Mouse (Mus musculus) gastrocnemius, postnatal 36 days (tissue): ENCODE results near the gene Proz. TPM values are rescaled to one million over a fixed set of nuclear protein-coding genes. Genes with fewer than 3 reads are reported as not detected.
"Not testable (repeated sequence)": the region's sequence is repeated elsewhere in the genome, so short reads cannot be mapped to it uniquely, and the experiment has no call there.

Experiments
- DNase-seq, 2 experiments: peaks; one replicate each; pipeline ENCODE4 v3.0.0; 2022
- intact Hi-C: fragments of 180-260 bp; cut with DNase I; formaldehyde crosslinking; loops from one replicate; pipeline ENCODE4 v1.15.1; 2025
- long read RNA-seq, 2 experiments: library from polyadenylated mRNA; stranded (forward); transcript quantifications; one replicate each; pipeline ENCODE4 v2.0.0; 2021
- total RNA-seq, 2 experiments: library from RNA; stranded (reverse); gene quantifications; 2 replicates each; pipeline ENCODE4 v1.2.3; 2021

The Proz gene
- not detected for total RNA-seq
- long read RNA-seq, experiment 1: 0 reads
- long read RNA-seq, experiment 2: 0 reads

DNA sequence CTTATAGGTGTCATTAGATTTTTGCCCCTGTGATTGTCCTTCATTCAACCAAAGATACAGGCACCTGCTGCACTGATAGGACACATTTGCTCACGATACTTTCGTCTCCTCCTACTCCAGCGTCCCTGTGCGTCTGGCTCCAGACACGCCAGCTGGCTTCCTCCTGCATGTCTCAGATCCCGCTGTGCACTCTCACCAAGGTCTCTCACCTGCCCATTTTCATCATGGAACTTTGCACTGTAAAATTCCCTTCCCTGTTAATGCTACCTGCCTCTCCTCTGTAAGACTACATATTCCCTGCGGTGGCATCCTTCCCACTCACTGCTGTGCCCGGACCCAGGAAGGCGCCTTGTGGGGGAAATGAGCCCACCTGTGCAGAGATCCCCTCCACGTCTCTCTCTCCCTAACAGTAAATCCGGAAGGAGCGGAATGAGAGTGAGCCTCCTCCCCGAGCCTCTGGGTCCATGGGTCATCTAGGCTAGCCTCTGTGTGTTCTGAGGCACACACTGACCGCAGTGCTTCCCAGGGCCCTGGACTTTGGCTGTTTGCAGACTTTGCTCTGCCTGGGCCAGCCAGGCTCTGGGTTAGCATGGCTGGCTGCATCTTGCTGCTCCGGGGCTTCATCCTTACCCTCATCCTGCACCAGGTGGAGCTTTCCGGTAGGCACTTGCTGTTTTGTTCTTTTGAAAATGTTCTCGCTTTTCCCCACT, at the start of gene Proz:
Gene Proz (plus strand): TSS at position 474 of the 710 bp plus-strand sequence.
- no peak for DNase-seq
- intact Hi-C loops: no loop called here

DNA sequence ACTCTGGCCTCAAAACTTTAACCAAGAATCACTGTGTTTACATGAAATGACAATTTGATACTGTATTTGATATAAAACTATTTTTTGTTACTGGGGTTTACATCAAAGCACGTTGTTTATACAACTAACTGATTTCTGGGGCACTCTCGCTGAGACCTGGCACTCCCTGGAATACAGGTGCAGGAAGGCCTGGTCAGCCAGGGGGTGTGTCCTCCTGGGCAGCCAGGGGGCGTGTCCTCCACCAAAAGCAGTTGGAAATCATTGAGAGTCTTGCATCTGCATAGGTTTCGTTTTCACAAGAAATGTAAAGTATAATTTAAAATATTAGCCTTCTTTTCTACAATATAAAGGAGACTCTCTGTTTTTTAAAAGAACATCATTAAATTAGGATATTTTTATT, 41.2 kb upstream of the Proz start:
- intact Hi-C loops: no loop called here
- no peak for DNase-seq

DNA sequence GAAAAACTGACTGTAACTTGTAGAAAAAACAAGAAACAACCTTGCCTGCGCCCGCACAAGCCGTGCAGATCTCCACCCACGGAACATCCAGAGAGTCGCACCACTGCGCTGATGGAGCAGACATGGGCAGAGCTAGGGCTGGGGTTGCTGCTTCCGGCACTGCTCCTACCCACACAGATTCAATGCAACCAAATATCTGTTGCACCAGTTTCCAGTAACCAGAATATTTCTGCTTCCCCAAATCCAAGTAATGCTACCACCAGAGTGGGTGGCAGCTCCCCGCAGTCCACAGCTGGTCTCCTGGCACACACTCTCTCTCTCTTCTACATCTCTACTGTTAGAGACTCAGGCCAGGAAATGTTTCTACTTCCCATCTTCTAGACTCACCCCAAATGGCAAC, 38.9 kb upstream of the Proz start:
- no peak for DNase-seq
- intact Hi-C loops: no loop called here

DNA sequence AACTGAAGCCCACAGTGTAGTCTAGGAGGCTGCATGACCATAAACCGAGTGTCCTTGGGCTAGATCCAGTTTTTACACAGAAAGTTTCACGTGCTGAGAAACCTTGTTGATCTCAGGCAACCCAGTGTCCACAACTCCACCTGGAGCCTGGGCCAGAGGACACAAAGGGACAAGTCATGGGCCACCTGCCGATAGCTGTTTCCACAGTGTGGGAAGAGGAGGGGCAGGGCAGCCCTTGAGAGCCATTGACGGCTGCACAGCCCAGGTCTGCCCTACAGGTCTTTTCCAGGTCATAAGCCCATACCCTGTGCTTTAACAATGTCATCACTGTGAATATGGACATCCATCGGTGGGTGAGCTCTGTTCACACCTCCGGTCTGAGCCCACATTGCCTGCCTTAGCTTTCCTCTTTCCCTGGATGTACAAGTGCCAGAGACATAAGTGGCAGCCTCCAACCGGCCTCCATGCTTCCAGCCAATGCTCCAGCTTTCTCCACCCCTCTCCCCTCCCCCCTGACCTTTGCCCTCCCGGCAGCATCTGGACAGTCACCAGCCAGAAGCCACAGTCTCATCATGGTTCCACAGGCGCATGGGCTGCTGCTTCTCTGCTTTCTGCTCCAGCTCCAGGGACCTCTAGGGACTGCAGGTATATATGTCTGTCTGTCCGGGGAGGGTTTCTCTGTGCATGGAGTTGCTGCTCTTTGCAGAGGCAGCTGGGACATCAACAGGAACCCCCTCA, 35.1 kb upstream of the Proz start, which contains the start of gene F7:
Gene F7 (plus strand): TSS at position 548 of the 738 bp plus-strand sequence.
- no peak for DNase-seq
- intact Hi-C loops: no loop called here

DNA sequence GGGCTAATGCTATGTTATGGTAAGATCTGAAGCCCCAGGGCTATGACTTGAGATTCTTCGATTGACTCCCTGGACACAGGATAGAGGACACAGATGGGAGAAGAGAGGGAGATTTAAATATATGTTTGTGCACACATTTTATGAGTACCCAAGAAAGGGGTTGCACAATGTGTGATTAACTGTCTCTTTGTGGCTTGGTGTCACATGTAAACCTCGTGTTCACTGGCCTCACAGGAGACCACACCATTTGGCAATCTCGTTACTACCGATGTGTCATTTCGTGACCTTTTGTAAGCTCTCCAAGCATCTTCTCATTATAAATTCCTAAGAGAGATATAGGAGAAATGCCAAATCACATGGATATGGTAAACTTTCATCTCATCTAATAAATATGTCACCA, 33.1 kb upstream of the Proz start:
- intact Hi-C loops: no loop called here
- no peak for DNase-seq

DNA sequence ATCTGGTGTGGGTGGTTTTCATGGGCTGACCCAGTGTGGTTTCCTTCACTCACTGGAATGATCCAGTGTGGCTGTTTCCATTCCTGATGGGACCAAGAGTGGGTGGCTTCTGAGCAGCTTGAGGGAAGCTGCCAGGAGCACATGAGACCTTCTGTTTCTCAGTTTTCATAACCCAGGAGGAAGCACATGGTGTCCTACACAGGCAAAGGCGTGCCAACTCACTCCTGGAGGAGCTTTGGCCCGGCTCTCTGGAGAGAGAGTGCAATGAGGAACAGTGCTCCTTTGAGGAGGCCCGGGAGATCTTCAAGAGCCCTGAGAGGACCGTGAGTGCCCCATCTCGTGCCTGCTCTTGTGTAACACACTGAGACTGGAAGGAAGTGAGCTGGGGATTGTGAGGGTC, 32.2 kb upstream of the Proz start:
- intact Hi-C loops: no loop called here
- DNase-seq: no peak

DNA sequence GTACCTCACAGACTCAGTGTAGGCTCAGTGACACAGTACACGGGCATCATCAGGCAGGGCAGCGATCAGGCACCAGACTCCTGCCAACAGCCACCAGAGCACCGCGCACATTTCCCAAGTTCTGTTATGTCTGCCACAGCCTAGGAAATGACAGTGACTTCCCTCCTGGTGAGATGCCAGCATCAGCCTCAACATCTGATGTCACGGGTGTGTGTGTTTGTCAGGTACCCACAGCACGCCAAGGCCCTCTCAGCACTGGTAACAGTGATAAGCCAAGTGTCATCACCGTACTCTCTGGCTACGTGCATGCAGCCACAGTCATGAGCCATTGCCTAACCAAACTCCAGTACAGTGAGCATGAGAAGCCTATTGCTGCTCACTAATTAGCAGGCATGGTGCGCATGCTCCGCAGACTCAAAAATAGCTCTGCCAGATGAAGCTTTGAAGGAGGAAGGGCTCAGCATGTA, 24.3 kb upstream of the Proz start:
- intact Hi-C loops: no loop called here
- no peak for DNase-seq

DNA sequence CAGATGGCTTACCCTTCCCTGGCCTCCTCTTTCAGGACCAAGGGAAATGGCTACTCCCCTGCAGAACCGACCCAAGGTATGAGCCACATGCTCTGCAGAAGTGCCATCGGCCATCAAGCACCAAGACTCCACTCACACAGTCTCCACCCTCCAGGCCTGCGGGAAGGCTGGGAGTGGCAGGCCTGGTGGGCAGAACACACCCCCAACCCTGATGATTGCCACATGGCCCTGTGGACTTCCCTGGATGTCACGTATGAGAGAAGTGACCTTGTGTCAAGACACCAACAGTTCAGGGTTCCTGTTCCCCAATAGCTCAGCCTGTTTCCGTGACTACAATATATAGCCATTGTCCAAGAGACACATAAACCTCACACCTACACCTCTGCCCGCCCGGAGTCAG, 23.7 kb upstream of the Proz start, which contains the start of gene F10:
Gene F10 (plus strand): TSS at position 294 of the 400 bp plus-strand sequence.
- DNase-seq: no peak
- intact Hi-C loops: no loop called here

DNA sequence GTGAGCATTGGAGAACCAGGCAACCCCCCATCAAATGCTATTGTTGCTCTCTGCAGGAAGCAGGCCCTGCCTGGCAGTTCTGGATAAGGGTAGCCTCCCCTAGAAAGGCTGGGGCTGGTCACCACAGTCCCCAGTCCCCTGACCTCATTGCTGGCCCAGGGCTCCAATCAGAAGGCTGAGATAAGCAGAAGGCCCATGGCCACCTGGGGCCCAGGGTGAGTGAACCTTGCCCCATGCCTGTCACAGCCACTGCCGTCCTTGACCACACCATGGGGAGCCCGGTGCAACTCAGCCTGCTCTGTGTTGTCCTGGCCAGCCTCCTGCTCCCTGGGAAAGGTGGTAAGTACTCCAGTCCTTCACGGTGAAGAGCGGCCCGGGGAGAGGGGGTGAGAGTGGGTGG, 23.1 kb upstream of the Proz start:
- intact Hi-C loops: no loop called here

DNA sequence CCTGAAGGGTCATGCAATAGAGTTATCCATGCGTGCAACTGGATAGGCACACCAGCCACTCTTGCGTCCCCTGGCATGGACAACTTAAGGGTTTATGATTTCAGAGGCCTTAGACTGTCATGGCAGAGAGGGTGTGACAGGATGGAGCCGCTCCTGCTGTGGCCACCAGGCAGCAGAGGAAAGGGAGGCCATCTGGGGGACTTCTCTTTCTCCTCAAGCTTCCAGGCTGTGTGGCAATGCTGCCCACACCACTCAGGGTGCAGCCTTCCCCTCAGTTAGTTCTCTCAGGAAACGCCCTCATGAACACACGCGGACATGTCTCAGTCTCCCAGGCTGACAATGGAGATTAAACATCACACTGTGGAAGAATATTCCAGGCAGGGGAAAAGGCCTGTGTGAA, 21.7 kb upstream of the Proz start:
- no peak for DNase-seq
- intact Hi-C loops: no loop called here

More for the DNA sequence above, 23.1 kb upstream of the Proz start:
- DNase-seq: no peak

DNA sequence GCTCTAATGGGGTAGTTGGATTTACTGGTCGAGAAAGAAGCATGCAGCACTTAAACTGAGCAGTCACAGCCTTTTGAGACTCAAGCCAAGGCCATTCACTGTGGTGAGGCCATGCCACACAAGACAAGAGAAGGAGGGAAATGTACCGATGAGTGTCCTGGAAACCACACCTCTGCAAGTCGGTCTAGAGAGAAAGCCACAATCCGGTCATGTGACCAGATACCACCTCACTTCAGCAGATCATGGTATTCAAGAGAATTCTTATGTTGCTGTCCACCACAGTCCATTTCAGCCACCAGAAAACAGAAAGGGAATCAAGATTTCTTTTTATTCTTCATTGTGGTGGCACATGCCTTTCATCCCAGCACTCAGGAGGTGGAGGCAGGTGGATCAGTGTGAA, 19.3 kb upstream of the Proz start:
- DNase-seq: no peak
- intact Hi-C loops: no loop called here

DNA sequence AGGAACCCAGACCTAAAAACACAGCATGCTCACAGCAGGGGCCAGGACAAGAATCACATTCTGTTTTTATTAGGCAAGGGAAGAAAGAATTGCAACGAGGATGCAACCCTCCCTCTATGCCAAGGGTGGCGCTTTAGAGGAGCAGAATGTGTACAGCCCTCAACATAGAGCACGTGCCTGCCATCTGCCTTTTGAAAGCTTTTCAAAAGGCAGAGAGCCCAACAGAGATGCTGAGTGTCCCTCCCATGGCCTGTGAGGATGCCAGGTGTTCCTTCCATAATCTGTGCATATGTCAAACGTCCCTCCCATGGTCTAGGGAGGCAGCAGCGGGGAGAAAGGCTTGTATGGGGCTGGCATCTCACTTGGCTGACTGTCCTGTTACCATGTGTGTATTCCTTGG, 13.1 kb upstream of the Proz start:
- DNase-seq: no peak
- intact Hi-C loops: no loop called here

DNA sequence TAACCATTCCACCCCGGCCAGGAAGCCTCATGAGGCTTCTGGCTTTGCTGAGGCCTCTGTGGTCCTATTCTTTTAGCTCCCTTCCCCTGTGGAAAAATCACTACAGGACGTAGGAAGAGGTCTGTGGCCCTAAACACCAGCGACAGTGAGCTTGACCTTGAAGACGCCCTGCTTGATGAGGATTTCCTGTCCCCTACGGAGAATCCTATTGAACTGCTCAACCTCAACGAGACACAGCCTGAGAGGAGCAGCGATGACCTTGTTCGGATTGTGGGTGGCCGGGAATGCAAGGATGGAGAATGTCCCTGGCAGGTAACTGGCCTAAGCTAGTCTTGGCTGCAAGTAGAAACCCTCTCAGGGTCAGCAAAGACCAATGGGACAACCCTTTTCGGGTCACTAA, 10.2 kb upstream of the Proz start:
- intact Hi-C loops: loop anchor here (5.0 kb wide), 1 partner anchor 58 kb away; no protein-coding TSS in a partner anchor
- no peak for DNase-seq

DNA sequence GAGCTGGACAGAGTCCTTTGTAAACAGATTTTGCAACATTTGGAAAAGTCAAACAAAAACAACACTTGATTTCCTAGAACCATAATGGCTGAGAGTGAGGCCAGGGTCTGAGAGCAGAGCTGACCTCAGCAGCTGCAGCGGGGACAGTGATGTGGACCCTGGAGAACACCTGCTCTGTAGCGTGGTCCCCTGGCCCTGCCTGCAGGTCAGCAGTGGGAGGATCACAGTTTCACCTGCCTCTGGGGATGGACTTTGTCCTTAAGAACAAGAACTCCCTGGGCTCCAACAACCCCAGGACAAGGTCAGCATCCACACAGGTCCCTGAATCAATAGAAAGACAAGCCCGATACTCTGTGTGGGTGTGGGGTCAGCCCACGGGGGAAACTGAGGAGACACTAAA, 3.4 kb upstream of the Proz start:
- intact Hi-C loops: no loop called here
- no peak for DNase-seq

DNA sequence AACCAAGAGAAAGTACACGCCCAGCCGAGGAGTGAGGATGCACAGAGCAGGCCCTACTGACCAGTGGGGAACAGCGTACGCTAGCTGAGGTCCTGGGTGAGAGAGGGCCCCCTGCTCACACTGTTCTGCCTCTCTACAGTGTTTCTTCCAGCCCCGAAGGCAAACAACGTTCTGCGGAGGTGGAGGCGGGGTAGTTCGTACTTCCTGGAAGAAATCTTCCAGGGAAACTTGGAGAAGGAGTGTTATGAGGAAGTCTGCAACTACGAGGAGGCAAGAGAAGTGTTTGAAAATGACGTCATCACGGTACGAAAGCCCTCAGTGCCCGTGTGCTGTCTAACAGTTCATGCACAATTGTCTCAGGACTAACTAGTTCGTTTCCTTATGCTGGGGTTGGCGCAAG, 2.4 kb downstream of the Proz start:
- DNase-seq: no peak
- intact Hi-C loops: no loop called here

DNA sequence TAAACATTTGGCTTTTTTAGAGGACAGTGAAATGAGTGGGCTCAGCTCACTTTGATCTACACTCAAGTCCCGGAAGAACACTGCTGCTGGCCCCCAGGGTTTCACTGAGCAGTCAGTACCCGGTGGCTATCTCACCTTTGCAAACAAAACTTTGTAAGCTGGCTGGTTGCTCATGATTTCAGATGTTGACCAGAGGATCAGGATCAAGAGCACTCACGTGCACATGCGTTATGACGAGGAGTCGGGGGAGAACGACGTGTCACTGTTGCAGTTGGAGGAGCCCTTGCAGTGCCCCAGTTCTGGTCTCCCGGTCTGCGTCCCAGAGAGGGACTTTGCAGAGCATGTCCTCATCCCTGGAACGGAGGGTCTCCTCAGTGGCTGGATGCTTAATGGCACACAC, 12.5 kb downstream of the Proz start:
- no peak for DNase-seq
- intact Hi-C loops: no loop called here

DNA sequence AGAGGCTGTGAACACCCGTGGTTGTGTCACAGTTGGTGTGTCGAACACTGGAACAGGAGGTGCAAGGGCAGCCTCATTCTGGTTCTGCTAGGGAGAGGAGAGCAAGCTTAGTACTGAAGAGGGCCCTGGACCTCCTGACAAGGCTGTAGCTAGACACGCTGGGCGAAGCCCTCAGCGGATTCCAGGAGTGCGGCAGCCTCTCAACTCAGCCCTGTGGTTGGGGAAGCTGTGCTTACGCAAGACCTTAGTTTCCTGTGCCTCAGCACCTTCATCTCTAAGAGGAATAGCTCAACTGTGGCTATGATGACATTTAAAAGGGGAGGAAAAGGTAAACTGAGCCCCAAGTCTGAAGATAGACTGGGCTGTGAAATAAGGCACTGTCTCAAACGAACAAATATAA, 14.3 kb downstream of the Proz start:
- intact Hi-C loops: no loop called here
- no peak for DNase-seq

DNA sequence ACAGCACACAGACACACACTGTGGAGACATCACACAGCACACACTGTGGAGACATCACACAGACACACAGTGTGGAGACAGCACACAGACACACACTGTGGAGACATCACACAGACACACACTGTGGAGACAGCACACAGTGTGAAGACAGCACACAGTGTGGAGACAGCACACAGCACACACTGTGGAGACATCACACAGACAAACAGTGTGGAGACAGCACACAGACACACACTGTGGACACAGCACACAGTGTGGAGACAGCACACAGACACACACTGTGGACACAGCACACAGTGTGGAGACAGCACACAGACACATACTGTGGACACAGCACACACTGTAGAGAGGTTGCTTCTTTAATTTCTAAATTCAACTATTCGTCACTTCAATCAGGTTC, 14.9 kb downstream of the Proz start:
- intact Hi-C loops, DNase-seq: not testable (repeated sequence)

DNA sequence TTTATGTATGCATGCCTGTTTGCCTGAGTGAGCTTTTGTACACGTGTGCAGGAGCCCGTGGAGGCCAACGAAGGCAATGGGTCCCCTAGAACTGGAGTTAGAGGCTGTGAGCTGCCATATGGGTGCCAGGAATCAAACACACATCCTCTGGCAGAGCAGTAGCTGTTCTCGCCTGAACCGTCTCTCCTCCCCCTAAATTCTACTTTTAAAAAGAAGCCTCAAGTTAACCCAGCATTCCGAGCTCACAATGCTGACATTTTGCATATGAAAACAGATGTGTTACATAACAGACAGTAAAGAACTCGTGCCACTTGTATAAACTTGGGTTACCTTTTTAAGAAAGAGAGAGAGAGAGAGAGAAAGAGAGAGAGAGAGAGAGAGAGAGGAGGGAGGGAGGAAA, 16.8 kb downstream of the Proz start:
- intact Hi-C loops: no loop called here
- DNase-seq: no peak

DNA sequence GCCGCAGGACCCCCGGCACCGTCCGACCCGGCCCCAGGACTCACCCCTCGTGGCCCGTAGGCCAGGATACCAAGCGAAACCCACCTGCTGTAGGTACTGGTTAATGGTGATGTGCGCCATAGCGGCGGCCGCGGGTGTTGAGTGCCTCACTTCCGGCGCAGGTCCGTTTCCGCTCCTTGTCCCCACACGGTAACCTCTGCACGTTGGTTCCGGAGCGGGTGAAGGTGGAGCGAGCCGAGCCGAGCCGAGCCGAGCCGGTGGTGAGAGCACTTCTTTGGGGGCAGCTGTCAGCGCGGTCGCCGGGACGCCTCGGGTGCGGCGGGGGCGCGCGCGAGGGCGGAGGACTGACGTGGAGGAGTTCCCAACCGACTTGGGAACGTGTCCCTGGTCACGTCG, 44.0 kb downstream of the Proz start:
- DNase-seq: peak; percentile 87 to 91
- intact Hi-C loops: loop anchor here (5.0 to 10.0 kb wide), 2 partner anchors 108 to 430 kb away; partner anchors contain the start of gene Tubgcp3

DNA sequence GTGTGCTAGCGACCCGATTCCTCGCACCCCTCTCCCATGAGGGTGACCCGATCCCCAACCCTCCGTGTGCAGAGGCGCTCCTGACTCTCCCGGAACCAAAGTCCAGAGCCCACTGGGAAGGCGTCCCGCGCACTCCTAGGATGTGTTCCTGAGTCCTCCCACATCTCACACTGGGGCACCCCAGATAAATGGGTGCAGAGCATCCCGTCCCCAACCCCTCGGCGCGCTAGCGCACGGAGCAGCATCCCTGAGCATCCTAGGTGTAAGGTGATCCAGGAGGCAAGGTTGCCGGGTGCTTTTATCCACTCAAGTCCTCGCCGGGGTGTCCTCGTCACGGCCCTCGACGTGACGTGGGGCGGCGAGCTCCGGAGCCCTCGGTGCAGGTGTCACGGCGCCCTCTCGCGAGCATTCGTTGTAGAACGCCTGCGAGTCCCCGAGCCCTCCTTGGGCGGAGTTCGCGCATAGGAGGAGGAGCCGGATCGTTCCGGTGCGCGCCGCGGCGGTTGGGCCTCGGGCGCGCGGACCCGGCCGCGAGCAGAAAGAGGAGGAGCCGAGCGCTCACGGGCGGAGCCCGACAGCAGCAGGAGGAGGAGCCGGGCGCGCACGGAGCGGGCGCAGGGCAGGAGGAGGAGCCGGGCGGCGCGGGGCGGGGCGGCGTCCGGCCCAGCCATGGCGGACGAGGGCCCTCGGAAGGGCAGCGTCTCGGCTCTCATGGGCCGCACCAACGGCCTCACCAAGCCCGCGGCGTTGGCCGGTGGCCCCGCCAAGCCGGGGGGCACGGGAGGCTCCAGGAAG, 44.6 kb downstream of the Proz start, which contains the start of the genes Pcid2 and Cul4a:
Gene Pcid2 (minus strand): TSS at position 373 of the 795 bp plus-strand sequence.
Gene Cul4a (plus strand): TSS at position 535 of the 795 bp plus-strand sequence.
- intact Hi-C loops: loop anchor here (5.0 to 10.0 kb wide), 2 partner anchors 107 to 430 kb away; partner anchors contain the start of gene Tubgcp3
- DNase-seq: peak; percentile 91 to 96
